Mouse (Mus musculus) c-Kit-negative CD71-positive TER-119-positive erythroid progenitor cells, embryonic 14.5 days (primary cell): ENCODE results near the gene Zcwpw1.
"Not testable (repeated sequence)": the region's sequence is repeated elsewhere in the genome, so short reads cannot be mapped to it uniquely, and the experiment has no call there.

ENCODE experiments used
- DNase-seq: peaks from one replicate; pipeline ENCODE4 v3.0.0-alpha.2; 2013; ENCODE audit warnings: low read depth, low spot score

The Zcwpw1 gene

GRCm38 (mm10) chr5:137833500-137833899 is 45.9 kb downstream of the Zcwpw1 start:
- DNase-seq = no peak

DNA sequence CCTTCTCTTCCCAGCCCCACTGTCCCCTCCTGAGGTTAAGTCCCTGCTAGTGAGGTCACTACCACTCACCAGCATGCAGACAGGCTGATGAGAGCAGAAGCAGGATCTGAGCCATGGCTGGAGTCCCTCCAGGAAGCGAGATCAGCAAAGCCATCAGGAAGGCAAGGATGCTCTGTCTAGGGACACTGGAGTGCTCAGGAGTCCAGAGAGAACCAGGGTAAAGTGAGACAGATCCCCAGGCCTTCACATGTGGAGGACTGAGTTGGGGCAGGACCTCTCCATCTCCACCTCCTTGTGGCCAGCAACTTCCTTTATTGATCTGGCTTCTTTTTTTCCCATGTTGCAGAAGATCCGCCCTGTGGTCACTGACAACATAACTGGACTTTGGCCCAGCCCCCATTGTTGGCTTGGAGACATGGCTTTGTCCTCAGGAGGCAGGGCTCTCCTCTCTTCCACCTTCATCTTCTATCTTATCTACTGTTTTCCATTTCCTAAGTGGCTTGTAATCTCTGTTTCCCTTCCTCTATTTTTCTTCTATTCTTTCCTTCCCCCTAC is 48.4 kb downstream of the Zcwpw1 start, which contains the start of gene Pilra:
Pilra (minus strand) TSS at position 316 of the 555 bp plus-strand sequence.
- not testable (repeated sequence) for DNase-seq

GRCm38 (mm10) chr5:137836611-137837010 is 49.0 kb downstream of the Zcwpw1 start:
- DNase-seq = no peak

- DNase-seq = not testable (repeated sequence)
Observed at GRCm38 (mm10) chr5:137837110-137837509, 49.5 kb downstream of the Zcwpw1 start.

DNA sequence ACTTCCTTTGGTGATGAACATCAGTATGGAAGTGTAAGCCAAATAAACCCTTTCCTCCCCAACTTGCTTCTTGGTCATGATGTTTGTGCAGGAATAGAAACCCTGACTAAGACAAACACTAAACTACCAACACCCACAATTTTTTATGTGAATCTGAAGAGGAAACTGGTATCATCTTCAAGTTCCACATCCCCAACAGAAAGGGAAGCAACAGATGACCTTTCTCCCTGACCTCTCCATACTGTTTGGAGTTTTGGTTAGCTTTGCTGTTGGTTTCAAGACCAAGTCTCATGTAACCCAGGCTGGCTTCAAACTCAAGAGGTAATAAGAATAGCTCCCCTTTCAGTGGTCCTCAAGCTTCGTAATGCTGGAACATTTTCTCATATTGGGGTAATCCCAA is 62.7 kb downstream of the Zcwpw1 start:
- not testable (repeated sequence) for DNase-seq

GRCm38 (mm10) chr5:137854907-137855306 is 67.3 kb downstream of the Zcwpw1 start:
- not testable (repeated sequence) for DNase-seq

DNA sequence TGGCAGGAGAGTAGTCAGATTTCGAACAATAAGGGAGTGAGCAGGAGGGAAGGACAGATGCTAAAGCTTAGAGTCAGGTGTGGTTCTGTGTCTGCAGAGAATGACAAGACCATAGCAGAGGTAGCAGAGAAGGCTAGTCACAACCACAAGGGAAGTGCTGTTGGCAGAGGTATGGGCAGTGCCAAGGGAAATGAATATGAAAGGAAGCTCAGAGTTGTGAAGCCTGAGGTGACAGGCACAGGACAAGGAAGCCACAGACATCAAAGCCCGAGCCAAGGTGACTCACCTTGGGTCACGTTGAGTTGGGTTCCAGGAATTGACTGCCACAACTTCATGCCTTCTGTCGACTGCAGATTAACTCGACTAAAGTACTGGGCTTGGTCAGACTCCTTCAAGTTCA is 69.3 kb downstream of the Zcwpw1 start:
- DNase-seq = not testable (repeated sequence)

GRCm38 (mm10) chr5:137857960-137858710 is 70.5 kb downstream of the Zcwpw1 start, which contains the start of gene Pilrb1:
Pilrb1 (minus strand) TSS chr5:137858106.
- DNase-seq = not testable (repeated sequence)

DNA sequence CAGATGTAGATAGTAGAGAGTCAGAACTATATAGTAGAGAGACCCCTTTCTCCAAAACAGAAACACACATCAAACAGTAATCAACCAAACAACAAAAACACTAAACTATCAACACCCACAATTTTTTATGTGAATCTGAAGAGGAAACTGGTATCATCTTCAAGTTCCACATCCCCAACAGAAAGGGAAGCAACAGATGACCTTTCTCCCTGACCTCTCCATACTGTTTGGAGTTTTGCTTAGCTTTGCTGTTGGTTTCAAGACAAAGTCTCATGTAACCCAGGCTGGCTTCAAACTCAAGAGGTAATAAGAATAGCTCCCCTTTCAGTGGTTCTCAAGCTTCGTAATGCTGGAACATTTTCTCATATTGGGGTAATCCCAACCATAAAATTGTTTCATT is 76.4 kb downstream of the Zcwpw1 start:
- not testable (repeated sequence) for DNase-seq

- not testable (repeated sequence) for DNase-seq
Observed at GRCm38 (mm10) chr5:137868600-137868999, 81.0 kb downstream of the Zcwpw1 start.

- DNase-seq = not testable (repeated sequence)
Observed at GRCm38 (mm10) chr5:137871644-137872380, 84.2 kb downstream of the Zcwpw1 start, which contains the start of gene Pilrb2. Pilrb2 (minus strand) TSS chr5:137871815.
